Mouse (Mus musculus): ENCODE measurements around the gene Orai2. TPM values are rescaled to one million over a fixed set of nuclear protein-coding genes. Genes with fewer than 3 reads are reported as not detected.
A peak's percentile ranks its signal among the peaks of the same experiment; 100 is the strongest.
"Not testable (repeated sequence)": the region's sequence is repeated elsewhere in the genome, so short reads cannot be mapped to it uniquely, and the experiment has no call there.

Gene Orai2
- polyA plus RNA-seq, 1 experiment from 2014 or later = 14.6 TPM

DNA sequence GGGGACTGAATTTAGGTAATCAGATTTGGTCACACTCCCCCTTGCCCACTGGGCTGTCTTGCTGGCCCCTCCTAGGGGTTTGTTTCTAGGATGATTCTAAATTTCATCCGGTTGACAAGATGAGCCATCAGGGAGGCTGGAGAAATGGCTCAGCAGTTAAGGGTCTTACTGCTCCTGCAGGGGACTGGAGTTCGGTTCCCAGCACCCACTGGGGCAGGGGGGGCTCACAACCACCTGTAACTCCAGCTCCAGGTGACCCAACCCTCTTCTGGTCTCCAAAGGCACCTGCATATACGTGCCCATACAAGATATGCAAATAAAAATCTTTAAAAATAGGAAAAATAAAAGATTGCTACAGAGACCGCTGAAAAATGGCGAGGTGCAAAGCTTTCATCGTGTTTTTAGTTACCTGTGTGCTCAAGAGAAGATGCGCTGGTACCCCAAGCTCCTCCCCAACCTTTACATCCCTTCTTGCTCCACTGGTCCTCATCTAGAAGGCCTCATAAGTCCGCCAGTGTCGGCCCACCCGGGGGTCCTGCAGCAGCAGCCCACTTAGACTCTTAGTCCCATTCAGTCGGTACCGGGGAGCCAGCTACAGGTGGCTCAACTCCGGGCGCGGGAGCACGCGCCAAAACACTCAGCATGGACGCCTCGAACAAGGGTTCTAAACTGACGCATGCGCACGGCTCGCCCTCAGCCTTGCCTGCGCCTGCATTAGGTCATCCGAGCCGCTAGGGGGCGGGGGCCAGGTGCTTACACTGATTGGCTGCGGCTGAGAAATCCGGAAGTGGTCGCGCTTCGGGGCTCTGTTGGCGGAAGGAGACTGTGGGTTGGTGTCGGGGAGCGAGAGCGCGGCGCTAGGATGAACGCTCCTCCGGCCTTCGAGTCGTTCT, 54.4 kb downstream of the Orai2 start, which contains the start of gene Polr2j:
Gene Polr2j, plus strand, starts transcription at position 741 of the 893 bp plus-strand sequence.
- WGBS = 3% methylated on average over 42 of the region's 42 CpGs

DNA sequence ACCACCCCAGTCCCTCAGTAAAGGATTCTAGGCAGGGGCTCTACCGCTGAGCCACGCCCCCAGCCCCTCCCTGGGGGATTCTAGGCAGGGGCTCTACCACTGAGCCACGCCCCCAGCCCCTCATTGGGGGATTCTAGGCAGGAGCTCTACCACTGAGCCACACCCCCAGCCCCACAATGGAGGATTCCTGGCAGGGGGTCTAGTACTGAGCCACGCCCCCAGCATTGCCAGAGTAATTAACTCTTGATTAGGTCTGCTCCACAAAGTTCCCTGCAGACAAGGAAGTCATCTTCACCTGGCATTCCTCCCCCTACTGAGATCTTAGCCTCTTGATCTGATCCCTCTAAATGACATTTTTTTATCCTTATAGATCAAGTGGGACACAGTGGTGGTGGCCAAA, 57.0 kb downstream of the Orai2 start:
- H3K4me2 ChIP-seq (replicated peaks); H3K27me3 ChIP-seq; H3K9me3 ChIP-seq; ATAC-seq (ENCODE audit: low FRiP score, low read depth); H3K27ac ChIP-seq (replicated peaks); H3K9ac ChIP-seq (replicated peaks); H3K36me3 ChIP-seq; H3K4me3 ChIP-seq: not testable (repeated sequence)
- 33% methylated on average over 4 of the region's 4 CpGs for WGBS
- peaks cover 23% of the 10 kb centered on the region for H3K4me1 ChIP-seq

More for the DNA sequence above, 54.4 kb downstream of the Orai2 start, which contains the start of gene Polr2j:
- peak within 1 kb of the TSS; percentile 94 for H3K4me3 ChIP-seq
- H3K4me2 ChIP-seq (replicated peaks) = peak within 1 kb of the TSS; percentile 90
- no peaks in the 10 kb centered on the region for H3K9me3 ChIP-seq
- no peaks in the 10 kb centered on the region for H3K27me3 ChIP-seq
- H3K36me3 ChIP-seq = peaks cover 16% of the 10 kb centered on the region
- ATAC-seq (ENCODE audit: low FRiP score, low read depth) = peak; percentile 95
- H3K9ac ChIP-seq (replicated peaks) = peak within 1 kb of the TSS; percentile 94
- H3K27ac ChIP-seq (replicated peaks) = peak within 1 kb of the TSS; percentile 70
- H3K4me1 ChIP-seq = peaks cover 24% of the 10 kb centered on the region

DNA sequence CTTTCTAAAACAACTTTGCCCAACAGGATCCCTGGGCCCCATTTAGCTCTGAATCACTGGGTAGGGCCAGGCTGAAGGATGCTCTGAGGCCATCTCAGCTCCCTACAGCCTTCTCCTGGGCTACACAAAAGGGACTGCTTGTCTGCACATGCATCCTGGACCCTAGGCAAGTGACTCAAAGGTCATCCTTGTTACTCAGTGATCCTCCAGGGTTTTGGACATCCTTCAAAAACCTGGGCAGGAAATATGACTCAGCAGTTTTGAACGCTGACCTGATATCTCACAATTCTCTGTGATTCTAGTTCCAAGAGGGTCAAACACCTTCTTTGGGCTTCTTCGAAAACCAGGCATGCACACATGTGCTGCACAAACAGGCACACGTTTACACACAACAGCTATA, 61.5 kb downstream of the Orai2 start:
- Histone ChIP-seq H3K27me3 (peaks cover 5% of the 10 kb centered on the region; the same call in 1 of the 2 replicates), H3K4me1 (no peaks in the 10 kb centered on the region), H3K4me2 (replicated peaks) (no peak overlapping the region), H3K27ac (replicated peaks) (no peak overlapping the region), H3K9ac (replicated peaks) (no peak overlapping the region), H3K4me3 (no peak overlapping the region), H3K36me3 (no peaks in the 10 kb centered on the region), H3K9me3 (no peaks in the 10 kb centered on the region)
- WGBS = 84% methylated on average over 3 of the region's 3 CpGs
- no peak for ATAC-seq (ENCODE audit: low FRiP score, low read depth)

DNA sequence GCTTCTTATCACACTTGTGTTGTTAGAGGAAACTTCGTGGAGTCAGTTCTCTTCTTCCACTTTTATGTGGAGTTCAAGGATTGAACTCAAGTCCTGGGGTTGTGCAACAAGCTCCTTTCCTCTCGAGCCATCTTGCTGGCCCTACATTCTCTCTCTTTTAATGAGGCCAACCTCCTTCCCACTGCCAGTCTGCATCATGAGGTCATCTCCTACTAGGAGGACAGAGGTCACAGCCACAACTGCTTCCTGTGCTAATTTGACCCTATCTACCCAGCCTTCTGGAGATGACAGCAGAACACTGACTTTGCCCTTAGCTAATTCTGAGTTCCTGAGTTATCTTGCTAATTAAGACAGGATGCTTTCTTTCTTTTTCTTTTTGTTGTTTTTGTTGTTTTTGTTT, 62.0 kb downstream of the Orai2 start:
- H3K4me3 ChIP-seq = no peak overlapping the region
- no peak overlapping the region for H3K27ac ChIP-seq (replicated peaks)
- no peak overlapping the region for H3K4me2 ChIP-seq (replicated peaks)
- no peaks in the 10 kb centered on the region for H3K36me3 ChIP-seq
- H3K27me3 ChIP-seq = peaks cover 11% of the 10 kb centered on the region
- H3K9me3 ChIP-seq = no peaks in the 10 kb centered on the region
- H3K9ac ChIP-seq (replicated peaks) = no peak overlapping the region
- 64% methylated on average over 2 of the region's 2 CpGs for WGBS
- no peaks in the 10 kb centered on the region for H3K4me1 ChIP-seq
- no peak for ATAC-seq (ENCODE audit: low FRiP score, low read depth)

DNA sequence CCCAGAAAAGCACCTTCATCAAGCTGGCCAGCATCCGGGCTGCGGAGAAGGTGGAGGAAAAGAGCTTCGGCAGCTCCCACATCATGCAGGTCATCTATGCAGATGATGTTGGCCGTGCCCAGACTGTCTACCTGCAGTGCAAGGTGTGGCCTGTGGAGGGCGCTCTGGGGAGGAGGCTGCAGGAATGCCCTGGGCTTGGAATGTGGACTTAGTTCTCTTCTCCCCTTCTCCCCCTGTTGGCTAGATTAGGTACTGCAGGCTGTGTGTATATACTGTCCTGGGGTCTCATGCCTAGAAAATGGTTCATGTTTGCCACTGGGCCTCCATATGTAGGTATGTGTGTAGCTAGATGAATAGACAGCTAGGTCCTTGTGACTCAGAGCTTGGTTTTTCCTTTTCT, 66.0 kb downstream of the Orai2 start:
- no peak overlapping the region for H3K4me2 ChIP-seq (replicated peaks)
- H3K9ac ChIP-seq (replicated peaks) = no peak overlapping the region
- no peaks in the 10 kb centered on the region for H3K36me3 ChIP-seq
- H3K27ac ChIP-seq (replicated peaks) = no peak overlapping the region
- H3K9me3 ChIP-seq = no peaks in the 10 kb centered on the region
- peaks cover 10% of the 10 kb centered on the region for H3K4me1 ChIP-seq
- ATAC-seq (ENCODE audit: low FRiP score, low read depth) = no peak
- H3K27me3 ChIP-seq = peaks cover 40% of the 10 kb centered on the region
- WGBS = 90% methylated on average over 5 of the region's 5 CpGs
- no peak overlapping the region for H3K4me3 ChIP-seq

DNA sequence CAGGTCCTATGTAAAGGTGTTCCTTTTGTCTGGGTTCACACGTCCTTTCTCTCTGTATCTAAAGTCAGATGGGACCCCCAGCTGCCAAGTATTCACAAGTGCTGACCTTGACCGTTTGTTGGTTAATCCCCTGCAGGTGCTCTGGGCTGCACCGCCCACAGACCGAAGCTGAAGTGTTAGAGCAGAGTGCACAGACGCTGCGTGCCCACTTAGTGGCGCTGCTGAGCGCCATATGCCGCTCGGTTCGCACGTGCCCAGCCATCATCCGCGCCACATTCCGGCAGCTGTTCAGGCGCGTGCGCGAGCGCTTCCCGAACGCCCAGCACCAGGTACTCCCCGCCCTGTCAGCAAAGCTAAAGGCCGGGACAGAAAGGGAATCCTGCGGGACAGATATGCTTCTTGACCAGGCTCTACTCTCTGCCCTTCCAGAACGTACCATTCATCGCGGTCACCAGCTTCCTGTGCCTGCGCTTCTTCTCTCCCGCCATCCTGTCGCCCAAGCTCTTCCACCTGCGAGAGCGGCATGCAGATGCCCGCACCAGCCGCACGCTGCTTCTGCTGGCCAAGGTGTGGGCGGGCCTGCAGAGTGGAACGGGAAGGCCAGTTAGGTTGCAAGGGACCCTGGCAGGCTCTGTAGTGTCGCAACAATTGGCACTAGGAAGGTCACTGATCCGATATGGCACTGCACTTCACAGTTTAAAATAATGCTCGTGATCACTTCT, 68.3 kb downstream of the Orai2 start:
- H3K27me3 ChIP-seq = peaks cover 40% of the 10 kb centered on the region
- H3K4me1 ChIP-seq = peaks cover 10% of the 10 kb centered on the region
- H3K4me3 ChIP-seq = peak overlapping the region; percentile 33
- H3K9me3 ChIP-seq = no peaks in the 10 kb centered on the region
- no peaks in the 10 kb centered on the region for H3K36me3 ChIP-seq
- peak; percentile 82 for ATAC-seq (ENCODE audit: low FRiP score, low read depth)
- 7% methylated on average over 41 of the region's 41 CpGs for WGBS
- peak overlapping the region; percentile 58 for H3K4me2 ChIP-seq (replicated peaks)
- H3K9ac ChIP-seq (replicated peaks) = peak overlapping the region; percentile 16; the same call in 1 of the 2 replicates
- H3K27ac ChIP-seq (replicated peaks) = no peak overlapping the region

DNA sequence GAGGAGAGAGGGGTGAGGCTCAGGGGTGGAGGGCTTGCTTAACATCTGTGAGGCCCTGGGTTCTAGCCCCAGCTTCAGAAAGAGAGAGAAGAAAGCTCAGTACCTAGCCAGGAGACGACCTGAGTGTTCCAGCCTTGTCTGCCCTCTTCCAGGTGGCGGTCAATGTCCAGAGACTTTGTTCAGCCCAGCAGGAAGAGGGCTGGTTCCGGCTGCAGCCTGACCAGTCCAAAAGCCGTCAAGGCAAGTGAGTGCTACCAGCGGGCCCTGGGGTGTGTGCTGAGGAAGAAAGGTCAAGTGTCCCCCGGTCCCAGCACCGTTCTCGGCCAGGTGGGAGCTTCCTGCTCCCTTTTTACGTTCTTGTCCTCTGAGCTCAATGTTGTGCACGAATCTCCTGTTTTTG, 72.0 kb downstream of the Orai2 start:
- H3K36me3 ChIP-seq = no peaks in the 10 kb centered on the region
- H3K4me1 ChIP-seq = peaks cover 10% of the 10 kb centered on the region
- H3K4me2 ChIP-seq (replicated peaks) = no peak overlapping the region
- H3K9ac ChIP-seq (replicated peaks) = no peak overlapping the region
- no peak overlapping the region for H3K4me3 ChIP-seq
- ATAC-seq (ENCODE audit: low FRiP score, low read depth) = no peak
- no peaks in the 10 kb centered on the region for H3K9me3 ChIP-seq
- 81% methylated on average over 10 of the region's 10 CpGs for WGBS
- H3K27ac ChIP-seq (replicated peaks) = no peak overlapping the region
- H3K27me3 ChIP-seq = peaks cover 30% of the 10 kb centered on the region

Small RNA genes lying within 50 kb of the gene (microRNA-seq; reads per million reads assigned to microRNA genes)
- not detected for gene Mir7035

Other genes with a start within 250 kb of the Orai2 start
- 457 and 466 TPM in 2 replicates for gene Ywhag, start 236.1 kb downstream of the Orai2 start, polyA plus RNA-seq (2016; fragmentation: Nextera tagmentation; extraction: Ambion mirVana)
- gene Ssc4d, start 196.2 kb downstream of the Orai2 start, polyA plus RNA-seq (2016; fragmentation: Nextera tagmentation; extraction: Ambion mirVana) = 0.82 and 2.2 TPM in 2 replicates
- gene Zp3, start 190.6 kb downstream of the Orai2 start, polyA plus RNA-seq (2016; fragmentation: Nextera tagmentation; extraction: Ambion mirVana) = not detected in 2 replicates
- gene Dtx2, start 175.9 kb downstream of the Orai2 start, polyA plus RNA-seq (2016; fragmentation: Nextera tagmentation; extraction: Ambion mirVana) = 30.0 and 30.7 TPM in 2 replicates
- gene Upk3b, start 132.2 kb downstream of the Orai2 start, polyA plus RNA-seq (2016; fragmentation: Nextera tagmentation; extraction: Ambion mirVana) = 0.06 and 0.12 TPM in 2 replicates
- 1.2 and 2.3 TPM in 2 replicates for gene Upk3bl, start 116.2 kb downstream of the Orai2 start, polyA plus RNA-seq (2016; fragmentation: Nextera tagmentation; extraction: Ambion mirVana)
- 13.5 and 14.5 TPM in 2 replicates for gene Rasa4, start 86.8 kb downstream of the Orai2 start, polyA plus RNA-seq (2016; fragmentation: Nextera tagmentation; extraction: Ambion mirVana)
- gene Polr2j, start 54.1 kb downstream of the Orai2 start, polyA plus RNA-seq (2016; fragmentation: Nextera tagmentation; extraction: Ambion mirVana) = 224 and 227 TPM in 2 replicates
- 40.0 and 41.4 TPM in 2 replicates for gene Lrwd1, start 34.6 kb downstream of the Orai2 start, polyA plus RNA-seq (2016; fragmentation: Nextera tagmentation; extraction: Ambion mirVana)
- 23.5 and 26.4 TPM in 2 replicates for gene Alkbh4, start 34.6 kb downstream of the Orai2 start, polyA plus RNA-seq (2016; fragmentation: Nextera tagmentation; extraction: Ambion mirVana)
- 71.4 and 79.6 TPM in 2 replicates for gene Prkrip1, start 28.2 kb upstream of the Orai2 start, polyA plus RNA-seq (2016; fragmentation: Nextera tagmentation; extraction: Ambion mirVana)
- 20.7 and 21.3 TPM in 2 replicates for gene Sh2b2, start 75.8 kb upstream of the Orai2 start, polyA plus RNA-seq (2016; fragmentation: Nextera tagmentation; extraction: Ambion mirVana)

All from midbrain, embryonic 12.5 days (tissue).